Mouse (Mus musculus): Measurements from ENCODE around the gene Lrch3.
A peak's percentile ranks its signal among the peaks of the same experiment; 100 is the strongest.
"Not testable (repeated sequence)": the region's sequence is repeated elsewhere in the genome, so short reads cannot be mapped to it uniquely, and the experiment has no call there.

Gene Lrch3

GRCm38 (mm10) chr16:32939301-32939700 is 25.4 kb downstream of the Lrch3 start:
- H3K36me3 ChIP-seq (ENCODE audit: control insufficient read depth, insufficient read depth, low read length, poor library complexity, severe bottlenecking); H3K27me3 ChIP-seq (ENCODE audit: control insufficient read depth, insufficient read depth, low read length, poor library complexity, severe bottlenecking); DNase-seq (ENCODE audit: low read depth, low spot score): not testable (repeated sequence)

GRCm38 (mm10) chr16:32939716-32940115 is 25.8 kb downstream of the Lrch3 start:
- not testable (repeated sequence) for DNase-seq (ENCODE audit: low read depth, low spot score); H3K36me3 ChIP-seq (ENCODE audit: control insufficient read depth, insufficient read depth, low read length, poor library complexity, severe bottlenecking); H3K27me3 ChIP-seq (ENCODE audit: control insufficient read depth, insufficient read depth, low read length, poor library complexity, severe bottlenecking)

- H3K27me3 ChIP-seq (ENCODE audit: control insufficient read depth, insufficient read depth, low read length, poor library complexity, severe bottlenecking); DNase-seq (ENCODE audit: low read depth, low spot score); H3K36me3 ChIP-seq (ENCODE audit: control insufficient read depth, insufficient read depth, low read length, poor library complexity, severe bottlenecking): not testable (repeated sequence)
Measured at GRCm38 (mm10) chr16:32941226-32941625, 27.3 kb downstream of the Lrch3 start.

GRCm38 (mm10) chr16:32942694-32943093 is 28.8 kb downstream of the Lrch3 start:
- Histone ChIP-seq H3K27me3 (ENCODE audit: control insufficient read depth, insufficient read depth, low read length, poor library complexity, severe bottlenecking) (no peaks in the 10 kb centered on the region), H3K36me3 (ENCODE audit: control insufficient read depth, insufficient read depth, low read length, poor library complexity, severe bottlenecking) (no peaks in the 10 kb centered on the region)
- DNase-seq (ENCODE audit: low read depth, low spot score): no peak

GRCm38 (mm10) chr16:32945379-32945778 is 31.5 kb downstream of the Lrch3 start:
- Histone ChIP-seq H3K36me3 (ENCODE audit: control insufficient read depth, insufficient read depth, low read length, poor library complexity, severe bottlenecking) (no peaks in the 10 kb centered on the region), H3K27me3 (ENCODE audit: control insufficient read depth, insufficient read depth, low read length, poor library complexity, severe bottlenecking) (no peaks in the 10 kb centered on the region)
- no peak for DNase-seq (ENCODE audit: low read depth, low spot score)

GRCm38 (mm10) chr16:32948016-32948415 is 34.1 kb downstream of the Lrch3 start:
- no peaks in the 10 kb centered on the region for H3K27me3 ChIP-seq (ENCODE audit: control insufficient read depth, insufficient read depth, low read length, poor library complexity, severe bottlenecking)
- H3K36me3 ChIP-seq (ENCODE audit: control insufficient read depth, insufficient read depth, low read length, poor library complexity, severe bottlenecking): peaks cover 3% of the 10 kb centered on the region; the same call in 1 of the 2 replicates
- DNase-seq (ENCODE audit: low read depth, low spot score): no peak

- peaks cover 3% of the 10 kb centered on the region; the same call in 1 of the 2 replicates for H3K36me3 ChIP-seq (ENCODE audit: control insufficient read depth, insufficient read depth, low read length, poor library complexity, severe bottlenecking)
- DNase-seq (ENCODE audit: low read depth, low spot score): no peak
Measured at GRCm38 (mm10) chr16:32948656-32949055, 34.8 kb downstream of the Lrch3 start.

GRCm38 (mm10) chr16:32949281-32949680 is 35.4 kb downstream of the Lrch3 start:
- H3K27me3 ChIP-seq (ENCODE audit: control insufficient read depth, insufficient read depth, low read length, poor library complexity, severe bottlenecking): no peaks in the 10 kb centered on the region
- DNase-seq (ENCODE audit: low read depth, low spot score): no peak
- H3K36me3 ChIP-seq (ENCODE audit: control insufficient read depth, insufficient read depth, low read length, poor library complexity, severe bottlenecking): peaks cover 3% of the 10 kb centered on the region; the same call in 1 of the 2 replicates

More at GRCm38 (mm10) chr16:32948656-32949055, 34.8 kb downstream of the Lrch3 start:
- no peaks in the 10 kb centered on the region for H3K27me3 ChIP-seq (ENCODE audit: control insufficient read depth, insufficient read depth, low read length, poor library complexity, severe bottlenecking)

GRCm38 (mm10) chr16:32951074-32951473 is 37.2 kb downstream of the Lrch3 start:
- DNase-seq (ENCODE audit: low read depth, low spot score): peak; percentile 53
- no peaks in the 10 kb centered on the region for H3K27me3 ChIP-seq (ENCODE audit: control insufficient read depth, insufficient read depth, low read length, poor library complexity, severe bottlenecking)
- peaks cover 7% of the 10 kb centered on the region; the same call in 1 of the 2 replicates for H3K36me3 ChIP-seq (ENCODE audit: control insufficient read depth, insufficient read depth, low read length, poor library complexity, severe bottlenecking)

- DNase-seq (ENCODE audit: low read depth, low spot score): peak; percentile 52
- peaks cover 7% of the 10 kb centered on the region; the same call in 1 of the 2 replicates for H3K36me3 ChIP-seq (ENCODE audit: control insufficient read depth, insufficient read depth, low read length, poor library complexity, severe bottlenecking)
- no peaks in the 10 kb centered on the region for H3K27me3 ChIP-seq (ENCODE audit: control insufficient read depth, insufficient read depth, low read length, poor library complexity, severe bottlenecking)
Measured at GRCm38 (mm10) chr16:32953806-32954205, 39.9 kb downstream of the Lrch3 start.

GRCm38 (mm10) chr16:32954304-32954703 is 40.4 kb downstream of the Lrch3 start:
- no peak for DNase-seq (ENCODE audit: low read depth, low spot score)
- H3K27me3 ChIP-seq (ENCODE audit: control insufficient read depth, insufficient read depth, low read length, poor library complexity, severe bottlenecking): no peaks in the 10 kb centered on the region
- H3K36me3 ChIP-seq (ENCODE audit: control insufficient read depth, insufficient read depth, low read length, poor library complexity, severe bottlenecking): peaks cover 8% of the 10 kb centered on the region; the same call in 1 of the 2 replicates

GRCm38 (mm10) chr16:32956889-32957288 is 43.0 kb downstream of the Lrch3 start:
- peak; percentile 23 for DNase-seq (ENCODE audit: low read depth, low spot score)
- no peaks in the 10 kb centered on the region for H3K27me3 ChIP-seq (ENCODE audit: control insufficient read depth, insufficient read depth, low read length, poor library complexity, severe bottlenecking)
- H3K36me3 ChIP-seq (ENCODE audit: control insufficient read depth, insufficient read depth, low read length, poor library complexity, severe bottlenecking): peaks cover 8% of the 10 kb centered on the region; the same call in 1 of the 2 replicates

- DNase-seq (ENCODE audit: low read depth, low spot score): peak; percentile 53
- H3K27me3 ChIP-seq (ENCODE audit: control insufficient read depth, insufficient read depth, low read length, poor library complexity, severe bottlenecking): no peaks in the 10 kb centered on the region
- H3K36me3 ChIP-seq (ENCODE audit: control insufficient read depth, insufficient read depth, low read length, poor library complexity, severe bottlenecking): peaks cover 2% of the 10 kb centered on the region
Measured at GRCm38 (mm10) chr16:32972535-32972934, 58.6 kb downstream of the Lrch3 start.

- no peaks in the 10 kb centered on the region for H3K27me3 ChIP-seq (ENCODE audit: control insufficient read depth, insufficient read depth, low read length, poor library complexity, severe bottlenecking)
- H3K36me3 ChIP-seq (ENCODE audit: control insufficient read depth, insufficient read depth, low read length, poor library complexity, severe bottlenecking): peaks cover 3% of the 10 kb centered on the region
- no peak for DNase-seq (ENCODE audit: low read depth, low spot score)
Measured at GRCm38 (mm10) chr16:32973047-32973446, 59.1 kb downstream of the Lrch3 start.

GRCm38 (mm10) chr16:32980227-32980626 is 66.3 kb downstream of the Lrch3 start:
- peaks cover 21% of the 10 kb centered on the region for H3K36me3 ChIP-seq (ENCODE audit: control insufficient read depth, insufficient read depth, low read length, poor library complexity, severe bottlenecking)
- DNase-seq (ENCODE audit: low read depth, low spot score): no peak
- no peaks in the 10 kb centered on the region for H3K27me3 ChIP-seq (ENCODE audit: control insufficient read depth, insufficient read depth, low read length, poor library complexity, severe bottlenecking)

- no peak for DNase-seq (ENCODE audit: low read depth, low spot score)
- Histone ChIP-seq H3K36me3 (ENCODE audit: control insufficient read depth, insufficient read depth, low read length, poor library complexity, severe bottlenecking) (peaks cover 21% of the 10 kb centered on the region), H3K27me3 (ENCODE audit: control insufficient read depth, insufficient read depth, low read length, poor library complexity, severe bottlenecking) (no peaks in the 10 kb centered on the region)
Measured at GRCm38 (mm10) chr16:32981405-32981804, 67.5 kb downstream of the Lrch3 start.

Measured in splenic B cell, adult 2 months (primary cell).